9 mouse cellular contexts compared by ENCODE assay signal in the genomic region with DNA sequence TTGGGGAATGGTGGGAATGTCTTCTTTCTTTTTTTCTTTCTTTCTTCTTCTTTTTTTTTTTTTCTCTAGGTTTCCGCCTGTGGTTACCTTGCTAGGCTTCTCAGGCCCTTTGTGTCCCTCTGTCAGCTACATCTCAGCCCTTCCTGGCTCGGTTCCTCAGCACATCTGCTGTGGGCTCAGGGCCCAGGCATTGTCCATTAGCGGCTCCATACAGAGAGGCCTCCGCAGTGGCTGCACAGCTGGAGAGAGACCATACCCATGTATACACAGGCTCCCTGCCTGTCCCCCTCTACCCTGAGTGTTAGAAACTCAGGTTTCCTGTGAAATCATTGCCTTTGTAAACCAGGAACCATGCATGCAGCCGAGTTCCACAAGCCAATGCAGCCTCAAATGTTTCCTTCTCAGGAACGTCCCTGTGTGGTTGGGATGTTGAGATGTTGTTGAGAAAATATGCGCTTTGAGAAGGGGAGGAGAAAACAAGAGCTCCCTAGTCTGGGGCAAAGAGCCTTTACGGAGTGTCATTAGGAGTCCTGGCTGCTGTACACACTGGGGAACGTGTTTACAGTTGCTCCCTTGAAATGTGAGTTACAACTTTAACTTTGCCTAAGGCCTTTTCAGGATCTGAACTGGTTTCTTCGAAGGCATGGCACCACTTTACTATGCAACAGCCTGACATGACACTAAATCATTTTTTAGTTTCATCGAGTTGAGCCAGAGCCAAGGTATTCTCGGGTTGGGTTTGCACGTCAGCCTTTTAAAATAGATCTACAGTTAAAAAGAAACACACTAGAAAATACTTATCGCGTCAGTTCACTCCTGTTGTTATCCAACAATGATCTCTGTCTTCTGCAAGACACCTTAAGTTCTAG. TPM values are rescaled to one million over a fixed set of nuclear protein-coding genes. Genes with fewer than 3 reads are reported as not detected.
DNase-seq lines count a peak whose midpoint lies in the region; ATAC-seq and TF ChIP-seq lines count a peak whose summit lies in the region.
"Had no signal": no experiment of that assay in that cellular context is flagged by ENCODE, and none has a peak within 500 bp of the region (broad histone marks: within the 10 kb centered on the region; RNA-seq: fewer than 3 reads in every experiment).

No protein-coding gene starts in this region.

- H3K4me2 ChIP-seq in lung, embryonic 15.5 days: no peak overlapping the region
- H3K4me2 ChIP-seq in intestine, embryonic 15.5 days (replicated peaks): no peak overlapping the region
- no peak overlapping the region for H3K4me2 ChIP-seq in stomach, postnatal 0 days (replicated peaks; ENCODE audit: low read depth)

- no peaks in the 10 kb centered on the region for H3K36me3 ChIP-seq in lung, embryonic 15.5 days
- no peaks in the 10 kb centered on the region for H3K36me3 ChIP-seq in intestine, embryonic 15.5 days
- no peaks in the 10 kb centered on the region for H3K36me3 ChIP-seq in stomach, postnatal 0 days (ENCODE audit: control insufficient read depth, insufficient read depth, low read length)

- TF ChIP-seq POLR2A in cerebellum, adult 2 months (IDR thresholded peaks at IDR 0.05; ENCODE audit: borderline replicate concordance, insufficient read depth, low read length): no peak

- peak; percentile 7 to 41 for DNase-seq in heart, adult 18-20 months
- no peak for DNase-seq in heart, adult 9 months (ENCODE audit: low spot score in 2 of 2)
- DNase-seq in lung, postnatal 25 days (ENCODE audit: low spot score): no peak
- DNase-seq in stomach, postnatal 0 days (ENCODE audit: low spot score): no peak
- DNase-seq in cerebellum, adult 2 months: no peak
- no peak for DNase-seq in cerebellum, adult 9-11 months
- DNase-seq: cerebellum, postnatal 36 days had no signal

- no peaks in the 10 kb centered on the region for H3K27me3 ChIP-seq in lung, embryonic 15.5 days
- H3K27me3 ChIP-seq in intestine, embryonic 15.5 days (replicated peaks): no peaks in the 10 kb centered on the region
- no peaks in the 10 kb centered on the region for H3K27me3 ChIP-seq in stomach, postnatal 0 days (ENCODE audit: control insufficient read depth, insufficient read depth, low read length)
- no peaks in the 10 kb centered on the region for H3K27me3 ChIP-seq in cerebellum, adult 2 months (ENCODE audit: control insufficient read depth, insufficient read depth, low read length)

- no peak for TF ChIP-seq CTCF in stomach, postnatal 0 days (IDR thresholded peaks at IDR 0.05; ENCODE audit: low read depth)
- TF ChIP-seq CTCF in cerebellum, adult 2 months (IDR thresholded peaks at IDR 0.05; ENCODE audit: borderline replicate concordance, insufficient read depth, low read depth, low read length): no peak

- H3K4me1 ChIP-seq in lung, embryonic 15.5 days: peaks cover 24% of the 10 kb centered on the region
- peaks cover 11% of the 10 kb centered on the region; the same call in 1 of the 2 replicates for H3K4me1 ChIP-seq in intestine, embryonic 15.5 days (replicated peaks)
- no peaks in the 10 kb centered on the region for H3K4me1 ChIP-seq in stomach, postnatal 0 days (replicated peaks; ENCODE audit: control insufficient read depth, insufficient read depth)
- H3K4me1 ChIP-seq in cerebellum, adult 2 months (ENCODE audit: control insufficient read depth, insufficient read depth, low read length): no peaks in the 10 kb centered on the region

- WGBS in lung, embryonic 15.5 days: 39% methylated on average over 15 of the region's 15 CpGs
- WGBS in intestine, embryonic 15.5 days: 44% methylated on average over 15 of the region's 15 CpGs
- WGBS in stomach, postnatal 0 days: 36% methylated on average over 15 of the region's 15 CpGs
- WGBS in cerebellum, adult 2 months: 50% methylated on average over 15 of the region's 15 CpGs

- TF ChIP-seq EP300 in stomach, postnatal 0 days (optimal IDR thresholded peaks at IDR 0.05): no peak

- H3K27ac ChIP-seq in lung, embryonic 15.5 days: peak overlapping the region; percentile 84
- H3K27ac ChIP-seq in intestine, embryonic 15.5 days: peak overlapping the region; percentile 77
- H3K27ac ChIP-seq in stomach, postnatal 0 days (replicated peaks): peak overlapping the region; percentile 69
- H3K27ac ChIP-seq in cerebellum, adult 2 months (ENCODE audit: insufficient read depth, low read length): no peak overlapping the region

- peak; percentile 86 for ATAC-seq in lung, embryonic 15.5 days (ENCODE audit: borderline replicate concordance, extremely low read depth, low FRiP score, low TSS enrichment)
- peak; percentile 81 for ATAC-seq in intestine, embryonic 15.5 days
- peak; percentile 62; the same call in 1 of the 2 replicates for ATAC-seq in stomach, postnatal 0 days (ENCODE audit: low FRiP score, low TSS enrichment)

- no peaks in the 10 kb centered on the region for H3K9me3 ChIP-seq in lung, embryonic 15.5 days
- no peaks in the 10 kb centered on the region for H3K9me3 ChIP-seq in intestine, embryonic 15.5 days
- H3K9me3 ChIP-seq in stomach, postnatal 0 days (ENCODE audit: control insufficient read depth, low read length): no peaks in the 10 kb centered on the region

- H3K4me3 ChIP-seq in lung, embryonic 15.5 days: no peak overlapping the region
- H3K4me3 ChIP-seq in intestine, embryonic 15.5 days (replicated peaks): no peak overlapping the region
- H3K4me3 ChIP-seq in stomach, postnatal 0 days (ENCODE audit: low read depth, low read length): no peak overlapping the region
- H3K4me3 ChIP-seq in cerebellum, adult 2 months (replicated peaks; ENCODE audit: insufficient read depth, low read depth, low read length): no peak overlapping the region

- H3K9ac ChIP-seq in lung, embryonic 15.5 days: no peak overlapping the region
- no peak overlapping the region for H3K9ac ChIP-seq in intestine, embryonic 15.5 days
- H3K9ac ChIP-seq in stomach, postnatal 0 days (ENCODE audit: low read length): no peak overlapping the region

RNA-seq across cellular contexts. Expression of a gene that starts 15.4 kb away (rescaled TPM):
- 1 to 10 TPM in 1 of 2 experiments, under 1 TPM in 1; 0.84 to 1.1 TPM for total RNA-seq in heart, adult 18-20 months (2021)
- 1.3 TPM in 2 replicates for polyA plus RNA-seq in lung, embryonic 15.5 days (2015; fragmentation: Nextera tagmentation; extraction: Ambion mirVana)
- polyA plus RNA-seq in intestine, embryonic 15.5 days (2015; fragmentation: Nextera tagmentation; extraction: Ambion mirVana): 16.9 and 17.6 TPM in 2 replicates
- 7.7 and 9.6 TPM in 2 replicates for polyA plus RNA-seq in stomach, postnatal 0 days (2015; fragmentation: Nextera tagmentation; extraction: Ambion mirVana)
- polyA plus RNA-seq in cerebellum, adult 2 months (2012; rRNA removed): 1.2 and 1.3 TPM in 2 replicates

RNA-seq across cellular contexts. Expression of a gene that starts 54.6 kb away (rescaled TPM):
- 10 to 100 TPM in 1 of 2 experiments, 1 to 10 TPM in 1; 9.6 to 10.1 TPM for total RNA-seq in heart, adult 18-20 months (2021)
- polyA plus RNA-seq in lung, embryonic 15.5 days (2015; fragmentation: Nextera tagmentation; extraction: Ambion mirVana): 23.2 and 26.0 TPM in 2 replicates
- polyA plus RNA-seq in intestine, embryonic 15.5 days (2015; fragmentation: Nextera tagmentation; extraction: Ambion mirVana): 15.7 and 16.9 TPM in 2 replicates
- polyA plus RNA-seq in stomach, postnatal 0 days (2015; fragmentation: Nextera tagmentation; extraction: Ambion mirVana): 8.5 and 9.2 TPM in 2 replicates
- 2.6 TPM in 2 replicates for polyA plus RNA-seq in cerebellum, adult 2 months (2012; rRNA removed)

Comparison
In these comparisons a context has a peak if more than half of its experiments do, and no peak if none do; other contexts are left out.
1. DNase-seq: peak in heart, adult 18-20 months (2 of 2); none in heart, adult 9 months (0 of 2), lung, postnatal 25 days (single experiment), stomach, postnatal 0 days (single experiment), cerebellum, adult 2 months (0 of 2) and cerebellum, adult 9-11 months (single experiment).
2. Peak in every context shown above with its lines, with median percentiles within 50 percentile points of each other: ATAC-seq.